Comparison of ENCODE assay signal across 7 mouse cellular contexts in the genomic region with DNA sequence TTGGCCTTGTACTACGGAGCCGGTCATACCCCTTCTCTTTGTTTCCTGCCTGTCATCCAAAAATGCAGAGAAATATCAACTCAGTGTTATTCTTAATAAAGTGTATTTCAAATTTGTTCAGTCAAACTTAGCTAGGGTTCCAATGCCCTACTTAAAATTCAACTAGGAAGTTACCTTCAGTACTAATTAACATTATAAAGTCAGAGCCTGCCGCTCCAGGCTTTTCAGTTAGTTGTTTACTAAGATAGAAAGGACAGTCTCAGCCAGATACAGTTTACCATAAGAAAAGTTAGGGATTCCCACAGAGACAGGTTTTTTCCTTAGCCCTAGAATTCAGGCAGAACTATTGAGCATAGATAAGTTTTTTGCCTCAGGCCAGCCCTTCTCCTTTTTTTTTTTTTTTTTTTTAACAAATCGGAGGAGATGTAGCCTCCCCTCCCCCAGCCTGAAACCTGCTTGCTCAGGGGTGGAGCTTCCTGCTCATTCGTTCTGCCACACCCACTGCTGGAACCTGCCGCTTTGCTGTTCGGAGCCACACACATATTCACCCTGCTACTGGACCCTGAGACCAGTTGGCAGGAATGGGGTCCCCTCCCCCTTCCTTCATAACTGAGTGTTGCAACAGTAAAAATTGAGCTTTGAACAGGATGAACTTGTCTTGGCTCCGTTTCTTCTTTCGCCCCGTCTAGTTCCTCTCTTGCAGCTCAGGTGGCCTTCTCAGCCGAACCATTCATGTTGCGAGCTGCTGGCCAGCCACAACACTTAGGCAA.
A peak's percentile ranks its signal among the peaks of the same experiment; 100 is the strongest.
DNase-seq lines count a peak whose midpoint lies in the region; ATAC-seq and TF ChIP-seq lines count a peak whose summit lies in the region.
"Not testable (repeated sequence)": the region's sequence is repeated elsewhere in the genome, so short reads cannot be mapped to it uniquely, and the experiment has no call there.

No protein-coding gene starts in this region.

- TF ChIP-seq EP300 in heart, postnatal 0 days (IDR thresholded peaks at IDR 0.05; ENCODE audit: low read depth) = not testable (repeated sequence)

- not testable (repeated sequence) for H3K27me3 ChIP-seq in heart, embryonic 12.5 days (replicated peaks); heart, postnatal 0 days (ENCODE audit: control insufficient read depth, insufficient read depth, low read length); liver, adult 2 months (ENCODE audit: control insufficient read depth, insufficient read depth, low read length)

- not testable (repeated sequence) for TF ChIP-seq CTCF in heart, postnatal 0 days (IDR thresholded peaks at IDR 0.05; ENCODE audit: low read depth); liver, adult 2 months (IDR thresholded peaks at IDR 0.05; ENCODE audit: low read depth, low read length)

- peak; percentile 9 for DNase-seq in ES-CJ7 (ENCODE audit: low read depth, low spot score)
- peak; percentile 96 for DNase-seq in heart, adult 11 months
- not testable (repeated sequence) for DNase-seq in heart, postnatal 0 days (ENCODE audit: low spot score)
- DNase-seq in heart, postnatal 4 days = peak; percentile 10
- DNase-seq in kidney, adult 9 months = peak; percentile 92
- DNase-seq in liver, adult 2 months (ENCODE audit: extremely low read depth, low read depth, low spot score) = peak; percentile 85

- not testable (repeated sequence) for H3K9ac ChIP-seq in heart, embryonic 12.5 days; heart, postnatal 0 days (replicated peaks; ENCODE audit: low read depth, low read length); liver, adult 2 months (ENCODE audit: low read depth, low read length)

- not testable (repeated sequence) for H3K4me1 ChIP-seq in heart, embryonic 12.5 days (replicated peaks); heart, postnatal 0 days (ENCODE audit: control insufficient read depth, insufficient read depth); liver, adult 2 months (ENCODE audit: control insufficient read depth, insufficient read depth, low read length)

- not testable (repeated sequence) for TF ChIP-seq POLR2A in liver, adult 2 months (IDR thresholded peaks at IDR 0.05; ENCODE audit: extremely low read depth, insufficient read depth, low read length)

- H3K4me3 ChIP-seq in heart, embryonic 12.5 days; heart, postnatal 0 days (ENCODE audit: low read depth, low read length); liver, adult 2 months (ENCODE audit: insufficient read depth, low read depth, low read length): not testable (repeated sequence)

- H3K27ac ChIP-seq in heart, embryonic 12.5 days (ENCODE audit: poor library complexity, severe bottlenecking); liver, adult 2 months (replicated peaks; ENCODE audit: insufficient read depth, low read depth, low read length): not testable (repeated sequence)
- peak overlapping the region; percentile 60 for H3K27ac ChIP-seq in heart, postnatal 0 days (ENCODE audit: low read depth)

- peak overlapping the region; percentile 26; the same call in 1 of the 2 replicates for H3K4me2 ChIP-seq in heart, embryonic 12.5 days
- 0 out of 2 replicates have a peak overlapping the region, but pooled peaks have one; percentile 26 for H3K4me2 ChIP-seq in heart, postnatal 0 days (ENCODE audit: low read depth, low read length)

- H3K9me3 ChIP-seq in heart, embryonic 12.5 days (replicated peaks); heart, postnatal 0 days (replicated peaks; ENCODE audit: control insufficient read depth, low read length): not testable (repeated sequence)

- not testable (repeated sequence) for H3K36me3 ChIP-seq in heart, embryonic 12.5 days; heart, postnatal 0 days (replicated peaks; ENCODE audit: control insufficient read depth, insufficient read depth, low read length); liver, adult 2 months (ENCODE audit: control insufficient read depth, insufficient read depth, low read length)

- not testable (repeated sequence) for ATAC-seq in heart, embryonic 12.5 days (ENCODE audit: insufficient number of reproducible peaks, low FRiP score)
- peak; percentile 78 for ATAC-seq in heart, postnatal 0 days (ENCODE audit: insufficient read depth, low read depth)

- not testable (repeated sequence) for H3K79me2 ChIP-seq in liver, adult 2 months (ENCODE audit: control insufficient read depth, insufficient read depth, low read length)

- WGBS in heart, embryonic 12.5 days = 66% methylated on average over 12 of the region's 12 CpGs
- WGBS in heart, postnatal 0 days = 55% methylated on average over 12 of the region's 12 CpGs
- 82% methylated on average over 12 of the region's 12 CpGs for WGBS in liver, adult 2 months
